Mouse (Mus musculus) splenic B cell, adult 2 months (primary cell): ENCODE results near the gene Cbarp.
"Not testable (repeated sequence)": the region's sequence is repeated elsewhere in the genome, so short reads cannot be mapped to it uniquely, and the experiment has no call there.

Experiments used
- DNase-seq: peaks from one replicate; pipeline ENCODE4 v3.0.0-alpha.2; 2011; ENCODE audit warnings: low read depth, low spot score
- H3K27me3 ChIP-seq: 2 replicates; pipeline ENCODE4 v1.6.1; 2012; ENCODE audit warnings: mild to moderate bottlenecking, low read length, moderate library complexity, mixed read lengths; ENCODE audit not compliant: control insufficient read depth, poor library complexity, insufficient read depth, severe bottlenecking
- H3K36me3 ChIP-seq: 2 replicates; pipeline ENCODE4 v1.6.1; 2012; ENCODE audit warnings: mild to moderate bottlenecking, low read length, moderate library complexity, mixed read lengths; ENCODE audit not compliant: control insufficient read depth, poor library complexity, insufficient read depth, severe bottlenecking

Cbarp gene

GRCm38 (mm10) chr10:80173955-80174640, 33.5 kb upstream of the Cbarp start:
- no peak for DNase-seq
- peaks cover 11% of the 10 kb centered on the region for H3K36me3 ChIP-seq

DNA sequence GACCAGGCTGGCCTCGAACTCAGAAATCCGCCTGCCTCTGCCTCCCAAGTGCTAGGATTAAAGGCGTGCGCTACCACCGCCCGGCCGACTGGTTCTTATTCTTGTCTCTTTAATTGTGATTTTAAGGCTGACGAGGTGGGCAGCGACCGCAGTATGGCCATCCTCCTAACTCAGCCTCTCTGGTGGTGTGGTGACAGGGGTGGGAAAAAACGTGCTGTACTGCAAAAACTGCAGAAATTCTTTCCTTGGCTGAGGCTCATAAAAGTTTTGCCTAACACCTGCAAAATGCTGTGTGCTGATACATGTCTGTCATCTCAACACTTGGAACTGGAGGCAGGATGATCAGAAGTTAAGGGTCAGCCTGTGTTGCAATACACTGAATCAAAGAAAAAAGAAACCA, 32.7 kb upstream of the Cbarp start:
- Histone ChIP-seq H3K27me3 (no peaks in the 10 kb centered on the region), H3K36me3 (peaks cover 11% of the 10 kb centered on the region)
- no peak for DNase-seq

More at GRCm38 (mm10) chr10:80173955-80174640, 33.5 kb upstream of the Cbarp start:
- no peaks in the 10 kb centered on the region for H3K27me3 ChIP-seq

- Histone ChIP-seq H3K36me3 (peaks cover 11% of the 10 kb centered on the region), H3K27me3 (no peaks in the 10 kb centered on the region)
- peak; percentile 97 for DNase-seq
Measured at GRCm38 (mm10) chr10:80172527-80173292, 32.1 kb upstream of the Cbarp start, which contains the start of gene 1600002K03Rik. TSS of gene 1600002K03Rik (plus strand) at chr10:80172944.

GRCm38 (mm10) chr10:80171760-80172526, 31.3 kb upstream of the Cbarp start:
- no peak for DNase-seq
- peaks cover 11% of the 10 kb centered on the region for H3K36me3 ChIP-seq
- no peaks in the 10 kb centered on the region for H3K27me3 ChIP-seq

DNA sequence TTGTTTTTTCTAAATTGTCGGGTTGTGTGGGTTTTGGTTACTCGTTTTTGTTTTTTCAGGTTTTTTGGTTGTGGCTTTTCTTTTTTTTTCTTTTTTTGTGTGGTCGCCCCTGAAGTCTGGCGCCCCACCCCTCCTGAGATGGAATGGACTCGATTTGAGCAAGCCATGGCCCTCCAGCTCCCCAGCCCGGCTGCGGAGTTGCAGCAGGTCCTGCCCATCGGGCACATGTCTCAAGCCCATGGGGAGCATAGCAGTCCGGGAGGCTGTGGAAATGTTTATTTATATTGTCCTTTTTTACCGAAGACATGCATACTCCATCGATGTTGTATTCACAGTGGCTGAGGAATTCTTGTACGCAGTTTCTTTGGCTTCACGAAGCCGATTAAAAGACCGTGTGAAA, 30.6 kb upstream of the Cbarp start:
- Histone ChIP-seq H3K27me3 (no peaks in the 10 kb centered on the region), H3K36me3 (peaks cover 11% of the 10 kb centered on the region)
- DNase-seq = no peak

GRCm38 (mm10) chr10:80170601-80171021, 30.0 kb upstream of the Cbarp start:
- DNase-seq = no peak
- Histone ChIP-seq H3K27me3 (no peaks in the 10 kb centered on the region), H3K36me3 (peaks cover 11% of the 10 kb centered on the region)

DNA sequence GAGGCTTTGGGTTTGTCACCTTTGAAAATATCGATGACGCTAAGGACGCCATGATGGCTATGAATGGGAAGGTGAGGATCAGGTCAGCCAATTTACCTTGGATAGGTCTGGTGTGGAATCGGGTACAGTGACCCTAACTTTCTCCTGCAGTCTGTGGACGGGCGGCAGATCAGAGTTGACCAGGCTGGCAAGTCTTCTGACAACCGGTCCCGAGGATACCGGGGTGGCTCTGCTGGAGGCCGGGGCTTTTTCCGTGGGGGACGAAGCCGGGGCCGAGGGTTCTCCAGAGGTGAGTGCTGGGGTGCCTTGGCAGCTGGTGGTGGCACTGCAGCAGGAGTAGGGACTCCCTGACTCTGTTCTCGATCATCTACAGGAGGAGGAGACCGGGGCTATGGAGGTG, 29.4 kb upstream of the Cbarp start:
- H3K36me3 ChIP-seq = peaks cover 11% of the 10 kb centered on the region
- DNase-seq = no peak
- no peaks in the 10 kb centered on the region for H3K27me3 ChIP-seq

DNA sequence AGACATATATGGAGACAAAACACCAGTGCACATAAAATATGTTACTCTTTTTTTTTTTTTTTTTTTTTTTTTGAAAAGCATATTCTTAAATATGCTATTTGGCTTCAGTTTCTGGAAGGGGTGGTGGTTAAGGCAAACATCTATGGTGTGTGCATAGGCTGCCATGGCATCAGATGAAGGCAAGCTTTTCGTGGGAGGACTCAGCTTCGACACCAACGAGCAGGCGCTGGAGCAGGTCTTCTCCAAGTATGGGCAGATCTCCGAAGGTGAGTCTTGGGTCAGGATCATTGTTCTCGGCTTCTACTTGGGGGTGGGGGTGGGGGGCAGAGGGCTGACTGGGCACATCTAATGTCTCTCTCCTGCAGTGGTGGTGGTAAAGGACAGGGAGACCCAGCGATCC, 29.0 kb upstream of the Cbarp start:
- peaks cover 11% of the 10 kb centered on the region for H3K36me3 ChIP-seq
- no peak for DNase-seq
- H3K27me3 ChIP-seq = no peaks in the 10 kb centered on the region

DNA sequence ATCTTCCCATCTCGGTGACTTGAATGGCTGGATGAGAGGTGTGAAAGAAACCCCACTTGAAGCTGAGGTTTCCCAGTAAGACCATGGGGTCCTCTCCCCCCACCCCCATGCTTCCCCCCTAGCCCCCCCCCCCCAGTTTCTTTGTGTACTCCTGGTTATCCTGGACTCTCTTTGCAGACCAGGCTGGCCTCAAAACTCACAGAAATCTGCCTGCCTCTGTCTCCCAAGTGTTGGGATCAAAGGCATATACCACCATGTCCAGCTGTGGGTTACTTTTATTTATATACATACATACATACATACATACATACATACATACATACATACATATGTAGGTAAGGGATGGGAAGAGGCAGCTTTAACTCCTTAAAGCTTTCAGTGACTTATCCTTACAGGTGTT, 28.4 kb upstream of the Cbarp start:
- no peak for DNase-seq
- Histone ChIP-seq H3K36me3 (peaks cover 11% of the 10 kb centered on the region), H3K27me3 (no peaks in the 10 kb centered on the region)

GRCm38 (mm10) chr10:80168038-80168661, 27.5 kb upstream of the Cbarp start:
- Histone ChIP-seq H3K27me3 (no peaks in the 10 kb centered on the region), H3K36me3 (peaks cover 11% of the 10 kb centered on the region)
- DNase-seq = peak; percentile 91

DNA sequence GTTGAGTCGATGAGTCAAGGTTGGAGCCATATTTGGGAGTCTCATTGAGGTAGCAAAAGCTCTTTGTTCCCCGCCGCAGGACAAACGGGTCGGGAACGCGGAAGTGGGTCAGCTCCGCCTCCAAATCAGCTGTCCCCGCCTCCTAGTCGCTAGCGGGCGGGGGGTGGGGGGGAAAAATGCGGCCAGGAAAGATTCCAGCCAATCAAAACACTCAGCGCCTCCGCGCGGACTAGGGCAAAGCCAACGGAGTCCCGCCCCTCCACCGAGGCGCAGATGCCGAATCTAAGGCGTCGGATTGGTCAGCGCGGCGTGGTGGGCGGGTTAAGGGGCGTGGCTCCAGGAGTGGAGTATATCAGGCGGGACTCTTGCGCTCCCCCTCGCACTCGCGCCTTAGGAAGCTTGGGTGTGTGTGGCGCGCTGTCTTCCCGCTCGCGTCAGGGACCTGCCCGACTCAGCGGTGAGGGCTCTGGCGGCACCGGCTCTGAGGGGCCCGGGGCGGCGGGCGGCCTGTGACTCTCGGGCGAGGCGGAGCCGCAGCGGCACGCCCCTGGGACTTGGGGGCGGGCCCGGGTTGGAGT, 26.9 kb upstream of the Cbarp start:
- peak; percentile 99 for DNase-seq
- Histone ChIP-seq H3K27me3 (no peaks in the 10 kb centered on the region), H3K36me3 (peaks cover 11% of the 10 kb centered on the region)

GRCm38 (mm10) chr10:80166136-80166535, 25.5 kb upstream of the Cbarp start:
- not testable (repeated sequence) for H3K27me3 ChIP-seq, H3K36me3 ChIP-seq, DNase-seq

GRCm38 (mm10) chr10:80165392-80166128, 24.9 kb upstream of the Cbarp start, which contains the start of gene Cirbp:
TSS of gene Cirbp (plus strand) at chr10:80165985.
- DNase-seq = no peak
- no peaks in the 10 kb centered on the region for H3K27me3 ChIP-seq
- peaks cover 4% of the 10 kb centered on the region; the same call in 1 of the 2 replicates for H3K36me3 ChIP-seq

DNA sequence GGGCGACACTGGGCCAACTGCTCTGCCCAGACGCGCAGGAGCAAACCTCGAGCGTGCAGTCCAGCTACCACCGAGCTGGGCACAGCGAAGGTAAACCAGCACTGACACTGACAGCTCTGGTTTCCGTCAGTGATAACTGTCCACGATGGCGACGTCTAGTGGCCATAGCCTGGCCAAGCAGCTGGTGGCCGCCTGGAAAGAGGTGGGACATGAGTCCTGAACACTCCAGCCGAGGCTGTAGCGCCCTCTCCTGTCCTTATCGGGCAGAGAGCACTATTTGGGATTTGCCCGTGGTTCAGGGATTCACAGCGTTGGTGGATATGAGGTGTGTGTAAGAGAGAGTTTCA, 24.3 kb upstream of the Cbarp start:
- Histone ChIP-seq H3K27me3 (no peaks in the 10 kb centered on the region), H3K36me3 (no peaks in the 10 kb centered on the region)
- DNase-seq = peak; percentile 97
